Mouse (Mus musculus): ENCODE results near the gene Sipa1l1.
"Not testable (repeated sequence)": the region's sequence is repeated elsewhere in the genome, so short reads cannot be mapped to it uniquely, and the experiment has no call there.

The Sipa1l1 gene

DNA sequence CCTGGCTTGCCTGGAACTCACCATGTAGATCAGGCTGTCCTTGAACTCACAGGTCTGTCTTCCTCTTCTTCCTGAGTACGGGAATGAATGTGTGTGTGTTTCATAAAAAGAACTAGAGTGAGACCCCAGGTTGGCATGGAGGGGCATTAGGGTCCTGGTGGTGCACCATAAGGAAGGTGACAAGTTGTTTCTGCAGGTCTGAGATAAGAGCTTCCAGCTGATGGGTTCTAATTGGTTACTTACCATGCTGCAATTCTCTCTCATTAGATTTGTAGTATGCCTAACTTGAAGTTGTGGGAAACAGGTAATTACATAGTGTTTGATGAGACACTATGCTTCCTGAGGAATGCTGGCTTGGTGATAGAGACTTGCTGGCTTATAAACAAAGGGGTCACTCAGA is 4.5 kb downstream of the Sipa1l1 start:
- intact Hi-C loops (cut with DNase I): loop anchor here (10.0 kb wide), 1 partner anchor 81 kb away; no protein-coding TSS in a partner anchor

GRCm38 (mm10) chr12:82175709-82176108 is 6.6 kb downstream of the Sipa1l1 start:
- intact Hi-C loops (cut with DNase I): loop anchor here (10.0 kb wide), 1 partner anchor 79 kb away; no protein-coding TSS in a partner anchor

DNA sequence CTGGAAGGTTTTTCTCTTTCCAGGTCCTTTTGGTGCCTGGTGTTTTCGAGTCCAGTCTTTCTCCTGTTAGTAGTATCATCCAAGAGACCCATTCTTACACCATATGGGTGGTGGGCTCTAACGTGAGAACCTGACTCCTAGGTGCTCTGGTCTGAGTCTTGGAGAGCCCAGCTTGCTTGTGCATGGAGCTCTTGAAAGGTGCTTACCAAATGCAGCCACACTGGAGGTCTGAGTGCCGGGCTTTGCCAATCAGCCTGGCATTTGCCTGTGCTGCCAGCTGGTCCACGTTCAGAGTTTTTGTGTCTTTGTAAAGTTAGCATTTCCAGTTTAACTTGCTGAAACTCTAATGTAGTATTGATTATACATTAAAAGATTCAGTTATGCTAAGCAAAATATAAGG is 9.5 kb downstream of the Sipa1l1 start:
- intact Hi-C loops (cut with DNase I): loop anchor here (10.0 kb wide), 1 partner anchor 76 kb away; no protein-coding TSS in a partner anchor

GRCm38 (mm10) chr12:82179626-82180025 is 10.5 kb downstream of the Sipa1l1 start:
- intact Hi-C loops (cut with DNase I): loop anchor here (10.0 kb wide), 1 partner anchor 75 kb away; no protein-coding TSS in a partner anchor

- intact Hi-C loops (cut with DNase I): not testable (repeated sequence)
Measured at GRCm38 (mm10) chr12:82186156-82186555, 17.0 kb downstream of the Sipa1l1 start.

- intact Hi-C loops (cut with DNase I): no loop called here
Measured at GRCm38 (mm10) chr12:82186740-82187139, 17.6 kb downstream of the Sipa1l1 start.

- intact Hi-C loops (cut with DNase I): no loop called here
Measured at GRCm38 (mm10) chr12:82187178-82187839, 18.2 kb downstream of the Sipa1l1 start.

DNA sequence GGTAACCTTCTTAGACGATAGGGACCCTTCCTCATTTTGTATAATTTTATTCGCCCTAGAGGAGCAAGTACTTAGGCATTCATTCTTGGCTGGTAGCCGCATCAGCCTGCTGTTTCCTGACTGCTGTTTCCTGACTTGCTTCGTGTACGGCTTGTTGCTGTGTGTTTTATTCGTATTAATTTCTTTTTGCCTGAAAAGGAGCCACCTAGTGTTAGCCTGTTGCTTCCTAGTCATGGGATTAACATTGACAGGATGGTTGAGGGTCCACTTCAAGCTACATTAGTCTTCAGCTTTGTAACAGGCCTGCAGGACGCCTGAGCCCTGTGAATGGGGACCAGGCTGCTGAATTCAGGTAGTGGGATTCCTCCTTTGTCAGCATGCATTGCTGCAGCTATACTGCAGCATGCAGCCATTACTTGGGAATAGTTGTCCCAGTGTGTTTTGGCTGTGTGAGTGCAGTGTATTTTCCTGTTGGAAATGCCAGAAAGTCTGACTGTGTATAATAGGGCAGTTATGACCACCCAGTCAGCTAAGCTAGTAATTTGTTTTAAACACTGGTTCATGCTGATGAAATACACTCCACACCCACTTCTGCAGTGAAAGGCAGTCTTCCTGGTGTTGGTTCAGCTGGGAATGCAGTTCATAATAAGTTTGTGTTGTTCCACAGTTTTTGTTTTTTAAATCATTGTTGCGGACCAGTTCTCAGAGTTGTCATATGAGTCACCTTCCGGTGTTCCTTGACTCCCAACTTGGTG is 19.4 kb downstream of the Sipa1l1 start:
- intact Hi-C loops (cut with DNase I): no loop called here

DNA sequence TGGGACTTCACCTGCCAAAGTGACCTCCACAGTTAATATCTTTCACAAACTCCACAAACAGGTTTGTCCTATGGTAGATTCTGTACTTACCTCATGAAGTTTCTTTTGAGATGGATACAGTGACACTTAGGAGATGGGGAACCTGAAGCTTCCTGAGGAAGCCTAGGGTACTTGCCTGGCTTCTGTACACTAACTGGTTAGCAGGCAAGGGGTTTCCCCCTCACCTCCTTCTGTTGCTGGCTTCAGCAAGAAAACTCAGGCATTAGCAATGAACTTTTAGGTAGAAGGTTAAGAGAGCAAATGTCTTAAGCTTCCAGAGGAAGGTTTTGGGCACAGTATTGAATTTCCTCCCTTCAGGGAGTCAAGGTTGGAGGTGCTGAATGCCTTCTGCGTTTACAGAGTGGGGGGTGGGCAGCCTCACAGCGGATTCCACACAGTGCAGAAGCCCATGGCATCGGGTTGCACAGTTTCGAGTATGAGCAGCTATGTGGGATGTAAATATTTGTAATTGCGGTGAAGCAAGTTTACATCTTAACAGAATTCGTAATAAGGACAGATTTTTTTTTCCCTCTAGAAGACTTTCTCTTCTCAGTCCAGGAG is 20.1 kb downstream of the Sipa1l1 start:
- intact Hi-C loops (cut with DNase I): no loop called here

DNA sequence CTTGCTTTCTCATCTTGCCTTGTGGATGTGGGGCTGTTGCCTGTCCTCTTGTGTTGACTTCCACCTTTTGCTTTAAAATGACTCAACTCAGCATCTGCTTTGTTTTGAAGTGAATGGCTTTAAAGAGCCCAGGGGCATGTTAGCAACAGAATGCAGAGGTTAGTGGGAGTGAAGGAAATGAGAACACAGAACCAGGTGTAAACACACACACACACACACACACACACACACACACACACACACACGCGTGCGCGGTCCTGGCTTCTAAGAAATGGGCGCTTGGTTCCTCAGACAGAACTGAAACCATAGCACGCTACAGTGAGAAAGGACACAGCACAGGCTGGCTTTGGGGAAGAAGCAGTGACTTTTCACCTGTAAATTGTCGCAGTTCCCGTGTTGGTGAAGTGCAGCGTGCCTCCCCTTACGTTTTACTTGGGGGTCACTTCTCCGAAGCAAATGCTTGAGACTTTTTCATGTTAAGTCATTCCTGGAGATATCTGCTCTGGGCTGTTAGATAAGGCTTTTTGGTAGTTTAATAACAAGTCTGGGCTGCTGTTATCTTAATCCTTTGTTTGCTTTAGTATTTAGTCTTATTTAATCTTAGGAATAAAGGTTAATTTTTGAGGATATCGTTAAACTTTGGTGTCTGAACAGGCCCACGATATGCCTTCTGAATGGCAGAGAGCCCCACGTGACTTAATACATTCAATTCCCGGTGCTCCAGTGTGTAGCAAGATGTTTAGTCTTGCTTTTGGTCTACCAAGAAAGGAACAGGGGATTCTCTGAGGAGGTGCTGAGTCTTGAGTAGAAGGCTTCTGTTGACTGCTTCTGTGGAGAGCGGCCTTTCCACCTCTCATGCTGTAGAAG is 20.8 kb downstream of the Sipa1l1 start:
- intact Hi-C loops (cut with DNase I): no loop called here

DNA sequence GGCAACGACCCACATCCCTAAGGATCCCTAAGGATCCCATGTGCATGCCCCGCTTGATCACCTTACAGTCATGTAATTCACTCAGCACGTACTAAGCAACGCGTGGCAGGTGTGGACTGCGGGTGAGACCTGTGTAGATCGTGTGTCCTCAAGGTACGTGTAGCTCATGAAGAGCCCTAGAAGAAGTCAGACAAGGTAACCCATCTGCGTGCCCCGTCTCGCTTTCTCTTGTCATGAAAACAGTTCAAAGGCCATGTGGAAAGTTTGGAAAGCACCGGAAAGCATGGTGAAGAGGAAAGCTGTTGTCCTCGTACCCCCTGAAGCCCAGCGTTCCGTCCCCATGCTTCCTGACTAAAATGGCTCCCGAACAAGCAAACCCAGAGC is 21.5 kb downstream of the Sipa1l1 start:
- intact Hi-C loops (cut with DNase I): no loop called here

GRCm38 (mm10) chr12:82191686-82192085 is 22.6 kb downstream of the Sipa1l1 start:
- intact Hi-C loops (cut with DNase I): no loop called here

DNA sequence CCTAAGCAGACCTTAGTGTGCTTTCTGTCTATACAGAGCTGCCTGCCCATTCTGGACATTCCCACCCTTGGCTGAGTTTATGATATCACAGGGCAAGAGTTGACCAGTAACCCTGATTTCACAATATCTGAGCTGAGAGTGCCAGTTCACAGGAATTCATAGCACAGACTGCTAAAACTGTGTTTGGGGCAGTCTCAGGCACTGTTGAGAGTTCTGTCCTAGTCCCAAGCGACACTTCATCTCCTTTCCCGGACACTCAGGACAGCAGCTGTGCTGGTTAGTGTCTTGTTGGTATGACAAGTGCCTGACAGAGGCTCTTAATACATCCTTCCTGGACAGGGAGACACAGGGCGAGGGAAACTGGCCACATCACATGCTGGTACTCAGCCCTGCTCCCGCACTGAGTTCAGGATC is 23.5 kb downstream of the Sipa1l1 start:
- intact Hi-C loops (cut with DNase I): no loop called here

DNA sequence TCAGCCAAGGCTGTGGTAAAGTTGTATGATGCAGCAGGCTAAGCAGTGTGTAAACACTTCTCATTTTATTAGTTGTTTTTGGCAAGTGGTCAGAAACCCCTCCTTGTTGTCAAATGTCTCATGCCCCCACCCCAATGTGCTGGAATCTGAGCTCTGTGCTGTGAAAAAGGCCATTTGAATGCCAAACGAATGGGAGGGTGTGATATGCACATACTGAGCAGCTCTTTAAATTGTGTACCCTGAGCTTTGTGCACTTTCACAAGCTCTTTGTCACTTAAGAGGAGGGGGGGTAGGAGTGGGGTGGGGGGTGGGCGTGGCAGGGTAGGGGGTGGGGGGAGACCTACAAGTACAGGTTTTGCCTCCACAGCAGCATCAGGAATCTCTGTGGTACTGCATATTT is 24.4 kb downstream of the Sipa1l1 start:
- intact Hi-C loops (cut with DNase I): no loop called here

DNA sequence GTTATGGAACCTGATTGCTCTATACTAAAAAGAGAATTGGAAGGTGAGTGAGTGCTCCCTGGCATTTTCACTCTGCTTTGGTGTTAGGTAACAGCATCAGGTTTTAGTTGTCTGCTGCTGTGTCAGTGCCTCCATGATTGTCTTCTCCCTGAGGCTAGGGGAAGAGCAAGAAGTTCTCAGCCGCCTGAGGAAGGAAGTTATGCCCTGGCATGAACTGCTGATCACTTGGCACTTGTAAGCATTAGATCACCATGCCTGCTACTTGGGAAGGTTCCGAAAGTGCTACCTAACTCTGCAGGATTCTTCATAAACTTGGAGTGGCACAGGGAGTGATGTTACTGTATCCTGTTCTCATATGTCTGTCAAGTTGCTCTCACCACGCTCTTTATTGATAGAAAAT is 25.8 kb downstream of the Sipa1l1 start:
- intact Hi-C loops (cut with DNase I): no loop called here

GRCm38 (mm10) chr12:82196213-82196612 is 27.1 kb downstream of the Sipa1l1 start:
- intact Hi-C loops (cut with DNase I): no loop called here

DNA sequence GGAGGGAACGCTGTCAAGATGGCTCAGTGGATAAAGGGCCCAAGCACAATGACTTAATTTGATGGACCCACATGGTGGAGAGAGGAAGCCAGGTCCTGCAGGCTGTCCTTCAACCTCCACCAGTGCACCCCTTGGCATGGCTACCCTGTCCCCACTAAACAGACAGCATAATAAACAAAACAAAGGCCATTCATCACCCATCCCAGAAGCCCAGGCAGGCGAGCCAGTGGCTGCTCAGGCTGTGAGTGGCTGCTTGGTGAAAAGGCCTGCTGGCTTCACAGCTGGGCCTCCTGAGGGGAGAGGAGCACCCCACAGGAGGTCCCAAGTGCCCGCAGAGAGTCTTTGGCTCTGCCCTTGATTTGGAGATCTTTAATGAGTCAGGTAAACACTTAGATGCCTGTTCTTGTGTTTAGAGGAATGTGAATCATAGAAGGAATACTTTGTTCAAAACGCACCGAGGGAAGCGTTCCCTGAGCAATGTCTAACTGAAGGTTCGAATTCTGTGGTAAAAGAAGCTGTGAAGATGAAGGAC is 27.6 kb downstream of the Sipa1l1 start:
- intact Hi-C loops (cut with DNase I): no loop called here

GRCm38 (mm10) chr12:82197207-82197606 is 28.1 kb downstream of the Sipa1l1 start:
- intact Hi-C loops (cut with DNase I): no loop called here

GRCm38 (mm10) chr12:82199286-82199685 is 30.2 kb downstream of the Sipa1l1 start:
- intact Hi-C loops (cut with DNase I): no loop called here

DNA sequence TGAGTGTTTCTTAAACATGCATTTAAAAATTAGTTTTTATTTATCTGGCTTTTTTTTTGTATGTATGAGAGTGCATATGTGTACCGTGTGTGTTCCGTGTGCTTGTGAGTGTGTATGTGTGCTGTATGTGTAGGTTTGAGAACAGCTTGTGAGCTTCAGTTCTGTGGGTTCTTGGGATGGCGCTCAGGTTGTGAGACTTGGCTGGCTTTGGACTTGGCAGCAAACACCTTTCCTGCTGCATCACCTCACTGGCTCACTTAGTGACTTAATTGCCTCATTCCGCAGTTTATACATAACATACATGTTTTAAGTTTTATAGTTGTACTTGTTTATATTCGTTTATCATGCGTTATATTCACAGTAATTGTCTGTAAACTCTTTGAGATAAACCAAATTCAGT is 35.0 kb downstream of the Sipa1l1 start:
- intact Hi-C loops (cut with DNase I): no loop called here

Data from adrenal gland (tissue).